Mouse (Mus musculus) heart, embryonic 15.5 days (tissue): ENCODE data around the gene Tuba1a. TPM values are rescaled to one million over a fixed set of nuclear protein-coding genes. Genes with fewer than 3 reads are reported as not detected.
"Not testable (repeated sequence)": the region's sequence is repeated elsewhere in the genome, so short reads cannot be mapped to it uniquely, and the experiment has no call there.

Source experiments
- ATAC-seq: fragments of 200-750 bp; cut with Nextera tagmentation; replicated peaks from 2 replicates; pipeline ENCODE4 v1.8.0; 2017; ENCODE audit warnings: low read depth, moderate TSS enrichment; ENCODE audit not compliant: insufficient number of reproducible peaks, insufficient read depth, low FRiP score
- H3K27ac ChIP-seq: fragments of 300-500 bp; sonication (generic); 2 replicates; pipeline ENCODE4 v1.5.1; 2015; ENCODE audit warnings: mild to moderate bottlenecking, inconsistent platforms
- H3K27me3 ChIP-seq: fragments of 300-500 bp; sonication (generic); 2 replicates; pipeline ENCODE4 v1.6.1; 2015; ENCODE audit warnings: inconsistent platforms
- H3K36me3 ChIP-seq: fragments of 300-500 bp; sonication (generic); 2 replicates; pipeline ENCODE4 v1.6.1; 2015; ENCODE audit warnings: mild to moderate bottlenecking, inconsistent platforms
- H3K4me1 ChIP-seq: fragments of 300-500 bp; sonication (generic); replicated peaks from 2 replicates; pipeline ENCODE4 v1.6.1; 2015; ENCODE audit warnings: inconsistent platforms
- H3K4me2 ChIP-seq: fragments of 300-500 bp; sonication (generic); 2 replicates; pipeline ENCODE4 v1.6.1; 2015; ENCODE audit warnings: inconsistent platforms, mild to moderate bottlenecking, moderate library complexity
- H3K4me3 ChIP-seq: fragments of 300-500 bp; sonication (generic); 2 replicates; pipeline ENCODE4 v1.5.1; 2015; ENCODE audit warnings: mild to moderate bottlenecking, inconsistent platforms
- H3K9ac ChIP-seq: fragments of 300-500 bp; sonication (generic); 2 replicates; pipeline ENCODE4 v1.6.1; 2015; ENCODE audit warnings: mild to moderate bottlenecking, inconsistent platforms
- H3K9me3 ChIP-seq: fragments of 300-500 bp; sonication (generic); replicated peaks from 2 replicates; pipeline ENCODE4 v1.6.1; 2016; ENCODE audit warnings: inconsistent platforms
- WGBS: fragments of 180-500 bp; shearing (Covaris S2); methylation state at CpG from one replicate; pipeline ENCODE4 v1.1.7; 2015; ENCODE audit warnings: mixed read lengths; 5-methylcytosine and 5-hydroxymethylcytosine counted together
- polyA plus RNA-seq: library from polyadenylated mRNA; unstranded; fragments of >200 nt; fragmentation: Nextera tagmentation; extraction: Ambion mirVana; gene quantifications from 2 replicates; pipeline ENCODE4 v1.2.1, GENCODE M21; 2015

Gene Tuba1a
- polyA plus RNA-seq, 1 experiment from 2014 or later: 719 TPM

DNA sequence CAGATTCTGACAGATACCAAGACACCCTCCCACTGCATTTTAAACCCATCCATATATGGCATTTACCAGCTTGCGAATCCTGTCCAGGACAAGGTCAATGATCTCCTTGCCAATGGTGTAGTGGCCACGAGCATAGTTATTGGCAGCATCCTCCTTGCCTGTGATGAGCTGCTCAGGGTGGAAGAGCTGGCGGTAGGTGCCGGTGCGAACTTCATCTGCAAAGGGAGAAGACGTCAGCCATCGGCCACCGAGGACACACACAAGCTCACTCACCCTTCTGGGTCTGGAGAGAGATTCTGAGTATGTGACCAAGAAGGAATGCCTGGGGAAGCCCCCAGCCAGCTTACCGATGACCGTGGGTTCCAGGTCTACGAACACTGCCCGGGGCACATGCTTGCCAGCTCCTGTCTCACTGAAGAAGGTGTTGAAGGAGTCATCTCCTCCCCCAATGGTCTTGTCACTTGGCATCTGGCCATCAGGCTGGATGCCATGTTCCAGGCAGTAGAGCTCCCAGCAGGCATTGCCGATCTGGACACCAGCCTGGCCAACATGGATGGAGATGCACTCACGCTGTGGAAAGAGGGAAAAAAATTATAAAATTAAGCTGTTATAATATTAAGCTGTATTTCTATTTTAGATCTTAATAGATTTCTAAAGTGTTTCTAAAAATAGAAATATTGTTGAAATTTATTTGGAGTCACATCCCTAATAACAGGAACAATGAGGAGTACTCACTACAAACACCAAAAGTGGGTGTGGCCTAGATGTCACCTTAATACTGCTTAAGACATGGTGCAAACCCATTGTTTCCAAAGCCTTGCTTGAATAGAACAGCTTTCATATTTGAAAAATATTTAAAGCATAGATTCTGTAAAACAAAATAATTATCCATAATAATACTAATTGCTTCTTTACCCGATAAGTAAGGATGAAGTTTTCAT, 2.1 kb downstream of the Tuba1a start:
- peaks cover 15% of the 10 kb centered on the region for H3K4me1 ChIP-seq
- not testable (repeated sequence) for H3K27me3 ChIP-seq, H3K9me3 ChIP-seq, ATAC-seq, H3K36me3 ChIP-seq
- H3K27ac ChIP-seq: peak overlapping the region; percentile 97
- H3K4me3 ChIP-seq: peak overlapping the region; percentile 86
- WGBS: 74% methylated on average over 11 of the region's 15 CpGs
- peak overlapping the region; percentile 32; the same call in 1 of the 2 replicates for H3K9ac ChIP-seq
- H3K4me2 ChIP-seq: peak overlapping the region; percentile 61

- WGBS: 68% methylated on average over 3 of the region's 3 CpGs
- no peak overlapping the region for H3K4me2 ChIP-seq
- H3K9me3 ChIP-seq: no peaks in the 10 kb centered on the region
- H3K27me3 ChIP-seq: no peaks in the 10 kb centered on the region
- no peak overlapping the region for H3K4me3 ChIP-seq
- no peak overlapping the region for H3K9ac ChIP-seq
- ATAC-seq: no peak
- H3K36me3 ChIP-seq: no peaks in the 10 kb centered on the region; the same call in 1 of the 2 replicates
- H3K27ac ChIP-seq: no peak overlapping the region
- H3K4me1 ChIP-seq: peaks cover 11% of the 10 kb centered on the region
Observed at GRCm38 (mm10) chr15:98949607-98949892, 4.0 kb downstream of the Tuba1a start.

DNA sequence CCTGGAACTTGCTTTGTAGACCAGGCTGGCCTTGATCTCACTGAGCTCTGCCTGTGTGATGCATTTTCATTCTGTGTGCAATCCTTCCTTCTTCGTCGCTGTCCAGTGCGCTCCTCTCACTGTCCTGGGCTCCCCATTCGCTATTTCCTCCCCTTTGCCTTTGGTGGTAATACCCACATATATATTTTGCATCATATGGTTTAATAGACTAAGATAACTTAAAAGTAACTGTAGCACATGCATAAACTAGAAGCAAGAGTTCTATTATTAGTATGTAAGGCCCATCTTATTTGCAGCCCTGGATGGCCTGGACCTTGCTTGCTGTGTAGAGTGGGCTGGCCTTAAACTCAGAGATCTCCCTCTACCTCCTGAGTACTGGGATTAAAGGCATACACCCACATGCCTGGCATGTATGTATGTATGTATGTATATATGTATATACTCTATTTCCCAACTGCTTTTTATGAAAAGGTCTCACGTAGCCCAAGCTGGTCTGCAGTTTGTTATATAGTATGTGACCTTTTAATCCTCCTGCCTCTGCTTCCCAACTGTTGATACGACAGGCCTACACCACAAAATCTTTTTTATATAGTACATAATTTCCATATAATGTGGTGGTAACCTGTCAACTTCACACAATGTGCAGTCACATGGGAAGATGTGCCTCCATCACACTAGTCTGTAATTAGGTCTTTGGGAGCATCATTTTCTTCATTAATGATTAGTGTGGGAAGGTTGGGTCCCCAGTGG, 4.5 kb downstream of the Tuba1a start:
- no peaks in the 10 kb centered on the region for H3K27me3 ChIP-seq

GRCm38 (mm10) chr15:98948382-98948781, 5.1 kb downstream of the Tuba1a start:
- no peak overlapping the region for H3K4me3 ChIP-seq

More for the DNA sequence above, 4.5 kb downstream of the Tuba1a start:
- Histone ChIP-seq H3K4me2 (no peak overlapping the region), H3K4me3 (no peak overlapping the region), H3K36me3 (no peaks in the 10 kb centered on the region; the same call in 1 of the 2 replicates), H3K9ac (no peak overlapping the region), H3K27ac (no peak overlapping the region), H3K4me1 (peaks cover 8% of the 10 kb centered on the region), H3K9me3 (no peaks in the 10 kb centered on the region)
- WGBS: 73% methylated on average over 6 of the region's 6 CpGs
- no peak for ATAC-seq

DNA sequence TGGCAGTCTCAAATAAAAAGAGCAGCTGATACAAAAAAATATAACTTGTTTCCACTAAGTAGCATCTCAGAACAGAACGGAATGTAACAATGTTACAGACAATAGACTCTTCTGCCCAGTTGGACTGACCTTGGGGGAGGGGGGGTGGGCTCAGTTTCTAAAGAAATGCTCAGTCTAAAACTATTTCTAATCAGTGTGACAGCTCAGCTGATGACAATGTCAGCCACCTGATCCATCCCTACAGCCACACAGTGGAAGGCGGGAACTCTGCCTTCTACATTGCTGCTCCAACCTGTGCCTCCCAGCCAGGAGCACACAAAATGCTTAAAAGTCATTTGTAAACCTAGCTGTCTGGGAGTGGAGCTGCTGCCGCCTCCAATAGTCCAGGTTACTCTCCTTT, 5.6 kb downstream of the Tuba1a start:
- no peak overlapping the region for H3K27ac ChIP-seq
- no peak for ATAC-seq
- no peaks in the 10 kb centered on the region for H3K9me3 ChIP-seq
- H3K9ac ChIP-seq: no peak overlapping the region
- H3K4me3 ChIP-seq: no peak overlapping the region
- H3K27me3 ChIP-seq: no peaks in the 10 kb centered on the region
- H3K4me2 ChIP-seq: no peak overlapping the region
- WGBS: 41% methylated on average over 3 of the region's 3 CpGs
- peaks cover 7% of the 10 kb centered on the region for H3K4me1 ChIP-seq
- H3K36me3 ChIP-seq: no peaks in the 10 kb centered on the region; the same call in 1 of the 2 replicates

More at GRCm38 (mm10) chr15:98948382-98948781, 5.1 kb downstream of the Tuba1a start:
- no peaks in the 10 kb centered on the region for H3K9me3 ChIP-seq
- H3K27ac ChIP-seq: no peak overlapping the region
- no peaks in the 10 kb centered on the region; the same call in 1 of the 2 replicates for H3K36me3 ChIP-seq
- H3K9ac ChIP-seq: no peak overlapping the region
- peaks cover 7% of the 10 kb centered on the region for H3K4me1 ChIP-seq
- ATAC-seq: no peak
- no peak overlapping the region for H3K4me2 ChIP-seq
- H3K27me3 ChIP-seq: no peaks in the 10 kb centered on the region

- Histone ChIP-seq H3K4me3 (no peak overlapping the region), H3K9ac (no peak overlapping the region), H3K4me1 (0 out of 2 replicates have a peak, but pooled peaks cover 3% of the 10 kb centered on the region), H3K27ac (no peak overlapping the region), H3K4me2 (no peak overlapping the region), H3K27me3 (no peaks in the 10 kb centered on the region), H3K36me3 (no peaks in the 10 kb centered on the region), H3K9me3 (no peaks in the 10 kb centered on the region)
- WGBS: 71% methylated on average over 4 of the region's 4 CpGs
- ATAC-seq: no peak
Observed at GRCm38 (mm10) chr15:98943133-98943532, 10.4 kb downstream of the Tuba1a start.

DNA sequence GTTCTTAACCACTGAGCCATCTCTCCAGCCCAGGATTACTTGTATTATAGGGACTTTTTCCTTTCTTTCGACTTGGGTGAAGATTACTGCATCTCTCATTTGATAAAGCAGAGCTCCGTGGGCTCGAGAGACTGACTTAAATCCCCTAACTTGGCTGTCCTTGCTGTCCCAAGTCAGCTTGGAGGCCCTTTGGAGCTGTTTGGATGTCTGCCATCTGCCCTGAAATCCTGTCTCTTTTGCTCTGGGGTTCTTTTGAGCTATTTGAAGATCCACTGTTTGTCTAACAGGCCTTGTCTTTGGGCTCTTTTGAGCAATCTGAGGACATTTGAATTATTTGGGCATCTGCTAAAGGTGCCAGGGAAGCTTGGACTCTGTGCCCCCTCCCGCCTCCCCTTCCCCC, 11.4 kb downstream of the Tuba1a start:
- Histone ChIP-seq H3K9me3 (no peaks in the 10 kb centered on the region), H3K4me1 (0 out of 2 replicates have a peak, but pooled peaks cover 3% of the 10 kb centered on the region), H3K9ac (no peak overlapping the region), H3K4me3 (no peak overlapping the region), H3K36me3 (no peaks in the 10 kb centered on the region), H3K27me3 (no peaks in the 10 kb centered on the region), H3K4me2 (no peak overlapping the region), H3K27ac (no peak overlapping the region)
- WGBS: 66% methylated on average over 4 of the region's 4 CpGs
- ATAC-seq: no peak

GRCm38 (mm10) chr15:98941539-98941938, 12.0 kb downstream of the Tuba1a start:
- no peaks in the 10 kb centered on the region for H3K9me3 ChIP-seq
- H3K4me3 ChIP-seq: no peak overlapping the region
- ATAC-seq: no peak
- no peaks in the 10 kb centered on the region for H3K36me3 ChIP-seq
- 70% methylated on average over 2 of the region's 2 CpGs for WGBS
- H3K9ac ChIP-seq: no peak overlapping the region
- 0 out of 2 replicates have a peak, but pooled peaks cover 3% of the 10 kb centered on the region for H3K4me1 ChIP-seq
- no peak overlapping the region for H3K27ac ChIP-seq
- H3K27me3 ChIP-seq: no peaks in the 10 kb centered on the region
- H3K4me2 ChIP-seq: no peak overlapping the region

DNA sequence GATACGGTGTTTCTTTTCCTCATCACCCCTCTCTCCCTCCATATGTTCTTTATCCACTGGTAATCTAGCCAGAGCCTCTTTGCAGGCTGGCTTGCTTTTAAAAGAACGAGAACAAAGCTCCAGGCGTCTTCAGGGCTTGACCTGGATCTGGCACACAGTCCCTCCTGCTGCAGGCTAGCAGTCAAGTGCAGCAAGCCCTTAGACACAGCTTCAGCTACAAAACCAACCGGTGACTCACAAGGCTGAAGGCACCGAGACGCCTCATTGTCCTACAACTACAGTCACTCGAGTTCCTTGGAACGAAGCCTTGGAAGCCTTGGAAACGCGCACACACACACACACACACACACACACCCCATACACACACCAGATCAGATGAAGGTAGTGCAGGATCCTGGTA, 12.7 kb downstream of the Tuba1a start:
- no peaks in the 10 kb centered on the region for H3K36me3 ChIP-seq
- no peak overlapping the region for H3K4me3 ChIP-seq
- 71% methylated on average over 10 of the region's 10 CpGs for WGBS
- no peaks in the 10 kb centered on the region for H3K9me3 ChIP-seq
- no peak overlapping the region for H3K27ac ChIP-seq
- H3K4me1 ChIP-seq: peaks cover 4% of the 10 kb centered on the region
- H3K9ac ChIP-seq: no peak overlapping the region
- no peaks in the 10 kb centered on the region for H3K27me3 ChIP-seq
- H3K4me2 ChIP-seq: no peak overlapping the region
- no peak for ATAC-seq

DNA sequence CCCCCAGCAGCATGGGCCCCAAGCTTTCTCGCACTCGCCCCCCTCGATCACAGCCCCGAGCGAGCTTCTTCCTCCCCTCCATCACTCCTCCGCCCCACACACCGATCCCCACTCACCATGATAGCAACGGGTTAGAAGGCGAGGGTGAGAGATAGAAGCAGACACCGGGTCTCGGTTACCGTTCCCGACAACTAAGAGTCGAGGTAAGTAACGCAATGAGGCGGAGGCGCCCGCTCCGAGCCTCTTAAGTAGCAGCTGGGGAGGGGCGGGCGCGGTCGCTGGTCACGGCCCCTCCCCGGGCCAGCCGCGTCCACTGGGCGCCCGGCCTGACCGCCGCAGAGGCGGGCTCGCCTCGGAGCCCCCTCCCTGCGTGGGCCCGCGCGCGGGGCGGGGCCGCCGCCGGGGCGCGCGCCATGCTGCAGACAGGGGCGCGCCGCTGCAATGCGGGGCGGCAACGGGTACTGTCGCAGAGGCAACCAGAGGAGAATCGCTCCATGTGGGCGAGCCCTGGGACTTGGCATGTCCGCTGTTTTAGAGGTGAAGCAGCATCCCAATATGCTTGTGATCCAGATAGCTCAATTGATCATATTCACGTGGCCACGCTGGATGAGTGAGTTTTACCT, 19.2 kb downstream of the Tuba1a start, which contains the start of gene Tuba1b:
Gene Tuba1b (minus strand): TSS at position 349 of the 623 bp plus-strand sequence.
- peak; percentile 96 for ATAC-seq
- no peaks in the 10 kb centered on the region for H3K9me3 ChIP-seq
- peak within 1 kb of the TSS; percentile 97 for H3K9ac ChIP-seq
- no peaks in the 10 kb centered on the region for H3K27me3 ChIP-seq
- peaks cover 21% of the 10 kb centered on the region for H3K4me1 ChIP-seq
- peak within 1 kb of the TSS; percentile 100 for H3K27ac ChIP-seq
- H3K36me3 ChIP-seq: peaks cover 6% of the 10 kb centered on the region
- peak within 1 kb of the TSS; percentile 93 for H3K4me2 ChIP-seq
- peak within 1 kb of the TSS; percentile 93 for H3K4me3 ChIP-seq
- 0% methylated on average over 56 of the region's 58 CpGs for WGBS

DNA sequence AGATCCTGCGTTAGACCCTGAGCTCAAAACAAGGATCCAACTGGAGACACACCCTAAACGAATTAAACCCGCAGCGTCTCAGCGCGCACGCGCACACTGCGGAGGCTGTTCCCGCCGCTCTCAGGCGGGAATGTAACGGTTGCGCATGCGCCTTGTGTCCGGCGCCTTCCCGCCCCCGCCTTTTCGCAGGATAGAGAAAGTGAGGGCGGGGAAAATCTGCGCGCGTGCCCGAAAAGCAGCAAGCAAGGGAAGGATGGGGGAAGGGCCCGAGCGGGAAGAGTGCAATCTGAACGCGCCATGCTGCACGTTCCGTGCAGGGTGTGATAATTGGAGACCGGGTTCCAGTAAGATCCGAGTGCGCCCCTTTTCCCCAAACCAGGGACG, 19.7 kb downstream of the Tuba1a start:
- WGBS: under 1% methylated on average over 35 of the region's 35 CpGs
- Histone ChIP-seq H3K9ac (peak overlapping the region; percentile 97), H3K27ac (peak overlapping the region; percentile 100), H3K4me2 (peak overlapping the region; percentile 93), H3K9me3 (no peaks in the 10 kb centered on the region), H3K27me3 (no peaks in the 10 kb centered on the region), H3K4me1 (peaks cover 23% of the 10 kb centered on the region), H3K4me3 (peak overlapping the region; percentile 93), H3K36me3 (peaks cover 6% of the 10 kb centered on the region)
- ATAC-seq: peak; percentile 79
